Mouse (Mus musculus) midbrain, postnatal 0 days (tissue): ENCODE results near the gene Kcnj6. TPM values are rescaled to one million over a fixed set of nuclear protein-coding genes. Genes with fewer than 3 reads are reported as not detected.

ENCODE experiments used
- ATAC-seq: fragments of 200-750 bp; cut with Nextera tagmentation; 2 replicates; pipeline ENCODE4 v1.8.0; 2017; ENCODE audit warnings: moderate number of reproducible peaks, mild to moderate bottlenecking, moderate TSS enrichment, moderate library complexity; ENCODE audit not compliant: low FRiP score
- DNase-seq: peaks from one replicate; pipeline ENCODE4 v3.0.0-alpha.2; 2015; ENCODE audit warnings: low spot score
- H3K27ac ChIP-seq: fragments of 300-500 bp; sonication (generic); 2 replicates; pipeline ENCODE4 v1.5.1; 2014; ENCODE audit warnings: low read depth, mild to moderate bottlenecking, low read length, mixed read lengths
- H3K27me3 ChIP-seq: fragments of 300-500 bp; sonication (generic); 2 replicates; pipeline ENCODE4 v1.6.1; 2014; ENCODE audit warnings: low read length, control low read depth, mixed read lengths; ENCODE audit not compliant: insufficient read depth
- H3K36me3 ChIP-seq: fragments of 300-500 bp; sonication (generic); 2 replicates; pipeline ENCODE4 v1.6.1; 2014; ENCODE audit warnings: low read length, control low read depth, mixed read lengths; ENCODE audit not compliant: insufficient read depth
- H3K4me1 ChIP-seq: fragments of 300-500 bp; sonication (generic); 2 replicates; pipeline ENCODE4 v1.6.1; 2014; ENCODE audit warnings: mild to moderate bottlenecking, control low read depth, antibody characterized with exemption, low read length, mixed read lengths; ENCODE audit not compliant: insufficient read depth
- H3K4me2 ChIP-seq: fragments of 300-500 bp; sonication (generic); 2 replicates; pipeline ENCODE4 v1.6.1; 2014; ENCODE audit warnings: low read depth, mild to moderate bottlenecking, low read length, mixed read lengths; ENCODE audit not compliant: poor library complexity, severe bottlenecking
- H3K4me3 ChIP-seq: fragments of 300-500 bp; sonication (generic); 2 replicates; pipeline ENCODE4 v1.5.1; 2014; ENCODE audit warnings: low read depth, mild to moderate bottlenecking, low read length, moderate library complexity
- H3K9ac ChIP-seq: fragments of 300-500 bp; sonication (generic); replicated peaks from 2 replicates; pipeline ENCODE4 v1.6.1; 2014; ENCODE audit warnings: mild to moderate bottlenecking, low read length, moderate library complexity, mixed read lengths; ENCODE audit not compliant: poor library complexity, severe bottlenecking
- H3K9me3 ChIP-seq: fragments of 300-500 bp; sonication (generic); 2 replicates; pipeline ENCODE4 v1.6.1; 2016; ENCODE audit warnings: low read length, control low read depth
- CTCF ChIP-seq: IDR thresholded peaks from 2 replicates; pipeline ENCODE4 v1.5.1; 2016; ENCODE audit warnings: antibody characterized with exemption, mild to moderate bottlenecking
- WGBS: fragments of 180-500 bp; shearing (Covaris S2); extraction: QIAGEN DNeasy Blood & Tissue Kit; methylation state at CpG from one replicate; pipeline ENCODE4 v1.1.7; 2014; 5-methylcytosine and 5-hydroxymethylcytosine counted together
- polyA plus RNA-seq: library from polyadenylated mRNA; unstranded; fragments of >200 nt; fragmentation: Nextera tagmentation; extraction: Ambion mirVana; gene quantifications from 2 replicates; pipeline ENCODE4 v1.2.1, GENCODE M21; 2015
- total RNA-seq: library from RNA; depleted of rRNA; stranded (reverse); fragments of >200 nt; gene quantifications from 2 replicates; pipeline ENCODE4 v1.2.3, GENCODE M21; 2014

Kcnj6 gene
- total and polyA plus RNA-seq, 2 experiments from 2014 or later = 3.2 to 12.9 TPM

DNA sequence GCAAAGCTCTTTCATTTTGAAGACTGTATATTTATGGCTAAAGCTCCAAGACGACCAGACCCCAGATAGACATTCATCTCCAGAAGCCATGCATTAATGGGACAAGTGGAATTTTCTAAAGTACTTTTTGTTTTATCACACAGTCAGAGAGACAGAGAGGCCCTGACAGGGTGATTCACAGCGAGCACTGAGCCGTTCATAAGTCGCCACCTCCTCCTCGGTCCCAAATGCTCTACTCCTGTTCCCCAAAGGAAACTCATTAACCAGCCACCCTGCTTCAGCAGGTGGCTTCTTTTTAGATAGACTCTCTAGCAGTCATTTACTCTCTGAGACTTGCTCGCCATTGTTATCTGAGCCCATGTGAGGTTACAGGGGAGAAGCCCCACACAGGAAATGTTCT, 72.1 kb downstream of the Kcnj6 start:
- H3K4me2 ChIP-seq = no peak overlapping the region
- TF ChIP-seq CTCF = no peak
- H3K27ac ChIP-seq = no peak overlapping the region
- WGBS = 30% methylated on average over 6 of the region's 6 CpGs
- DNase-seq = no peak
- H3K9ac ChIP-seq = no peak overlapping the region
- H3K9me3 ChIP-seq = no peaks in the 10 kb centered on the region
- no peak overlapping the region for H3K4me3 ChIP-seq
- H3K36me3 ChIP-seq = no peaks in the 10 kb centered on the region
- no peaks in the 10 kb centered on the region for H3K4me1 ChIP-seq
- H3K27me3 ChIP-seq = no peaks in the 10 kb centered on the region
- no peak for ATAC-seq

DNA sequence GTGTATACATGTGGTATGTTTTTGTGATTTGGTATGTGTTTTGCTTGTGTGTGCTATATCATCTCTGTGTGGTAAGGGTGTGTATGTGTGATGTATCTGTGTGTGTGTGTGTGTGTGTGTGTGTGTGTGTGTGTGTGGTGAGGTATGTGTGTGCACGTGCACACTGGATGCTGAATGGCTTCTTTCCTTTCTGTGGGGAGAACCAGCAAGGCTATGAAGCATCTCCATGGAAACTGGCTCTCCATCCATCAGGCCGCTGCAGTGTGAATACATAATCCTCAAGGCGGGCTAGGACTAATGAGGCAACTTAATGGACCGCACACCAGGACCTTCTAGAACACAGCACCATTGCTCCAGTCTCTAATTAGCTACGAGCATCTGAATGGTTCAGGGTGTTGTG, 78.3 kb downstream of the Kcnj6 start:
- Histone ChIP-seq H3K9me3 (no peaks in the 10 kb centered on the region), H3K27ac (no peak overlapping the region), H3K36me3 (no peaks in the 10 kb centered on the region), H3K27me3 (no peaks in the 10 kb centered on the region), H3K4me2 (no peak overlapping the region), H3K4me1 (0 out of 2 replicates have a peak, but pooled peaks cover 3% of the 10 kb centered on the region), H3K4me3 (no peak overlapping the region), H3K9ac (no peak overlapping the region)
- DNase-seq = peak; percentile 73
- ATAC-seq = peak; percentile 62; the same call in 1 of the 2 replicates
- no peak for TF ChIP-seq CTCF
- WGBS = 32% methylated on average over 5 of the region's 5 CpGs

DNA sequence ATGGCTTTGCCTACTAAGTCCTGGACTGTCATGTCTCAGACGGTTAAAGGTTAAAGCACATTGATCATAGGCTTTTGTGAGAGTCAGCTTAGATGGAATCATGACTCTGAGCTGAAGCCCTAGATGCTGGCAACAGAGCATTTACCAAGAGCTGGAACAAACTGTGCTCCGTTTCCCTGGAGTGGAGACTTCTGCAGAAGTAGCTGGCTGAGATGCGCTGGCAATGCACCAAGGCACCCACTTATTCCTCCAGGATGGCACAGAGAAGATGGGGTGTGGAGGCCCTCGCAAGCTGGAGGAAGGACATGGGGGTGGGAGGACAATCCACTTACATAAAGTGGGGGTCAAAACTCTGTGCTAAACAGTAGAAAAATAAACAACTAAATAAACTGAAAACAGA, 91.5 kb downstream of the Kcnj6 start:
- H3K27ac ChIP-seq = no peak overlapping the region
- no peak overlapping the region for H3K9ac ChIP-seq
- H3K9me3 ChIP-seq = no peaks in the 10 kb centered on the region
- no peak overlapping the region for H3K4me3 ChIP-seq
- H3K4me2 ChIP-seq = no peak overlapping the region
- TF ChIP-seq CTCF = no peak
- DNase-seq (no peak), ATAC-seq (no peak)
- no peaks in the 10 kb centered on the region for H3K4me1 ChIP-seq
- WGBS = 90% methylated on average over 4 of the region's 4 CpGs
- H3K36me3 ChIP-seq = no peaks in the 10 kb centered on the region
- no peaks in the 10 kb centered on the region for H3K27me3 ChIP-seq

DNA sequence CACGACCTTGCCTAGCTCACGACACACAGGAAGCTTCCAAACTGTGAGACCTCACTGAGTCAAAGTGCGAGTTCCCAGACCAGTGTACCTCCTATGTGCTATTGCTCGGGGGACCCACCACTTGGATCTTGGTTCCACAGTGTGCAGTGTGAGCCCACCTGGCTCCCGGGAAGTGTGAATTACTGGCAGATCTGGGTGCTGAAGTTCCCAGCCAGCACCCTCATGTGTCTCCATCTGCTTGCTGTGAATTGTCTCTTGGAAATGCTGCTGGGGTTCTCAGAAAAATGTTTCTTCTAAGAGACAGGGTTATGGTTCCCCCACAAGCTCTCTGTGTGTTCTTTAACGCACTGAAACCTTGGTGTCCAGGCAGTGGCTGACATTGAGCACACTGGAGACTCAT, 98.7 kb downstream of the Kcnj6 start:
- no peak overlapping the region for H3K4me2 ChIP-seq
- H3K27me3 ChIP-seq = no peaks in the 10 kb centered on the region
- H3K36me3 ChIP-seq = no peaks in the 10 kb centered on the region
- no peak overlapping the region for H3K4me3 ChIP-seq
- H3K9me3 ChIP-seq = no peaks in the 10 kb centered on the region
- H3K9ac ChIP-seq = no peak overlapping the region
- no peak for TF ChIP-seq CTCF
- ATAC-seq (no peak), DNase-seq (no peak)
- H3K4me1 ChIP-seq = no peaks in the 10 kb centered on the region
- H3K27ac ChIP-seq = no peak overlapping the region
- WGBS = 94% methylated on average over 6 of the region's 6 CpGs

DNA sequence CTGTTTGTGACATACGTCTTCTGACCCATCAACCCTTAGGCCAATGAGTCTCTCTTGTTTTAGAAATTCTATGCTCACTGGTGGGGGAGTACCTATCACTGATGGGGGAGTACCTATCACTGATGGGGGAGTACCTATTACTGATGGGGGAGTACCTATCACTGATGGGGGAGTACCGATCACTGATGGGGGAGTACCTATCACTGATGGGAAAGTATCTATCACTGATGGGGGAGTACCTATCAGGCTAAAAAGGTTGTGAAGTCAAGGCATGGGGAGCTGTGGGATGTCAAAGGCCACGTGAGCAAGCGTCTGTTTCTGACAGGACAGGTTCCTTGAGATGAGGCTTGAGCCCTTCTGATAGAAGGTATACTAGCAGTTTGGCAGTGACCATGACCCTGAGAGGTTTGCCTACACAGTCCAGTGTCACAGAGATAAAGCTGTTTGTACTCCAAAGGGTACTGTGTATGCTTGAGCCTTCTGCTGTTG, 105.3 kb downstream of the Kcnj6 start:
- DNase-seq (no peak), ATAC-seq (no peak)
- H3K4me3 ChIP-seq = no peak overlapping the region
- no peak overlapping the region for H3K4me2 ChIP-seq
- no peaks in the 10 kb centered on the region for H3K9me3 ChIP-seq
- 93% methylated on average over 4 of the region's 4 CpGs for WGBS
- H3K9ac ChIP-seq = no peak overlapping the region
- H3K36me3 ChIP-seq = no peaks in the 10 kb centered on the region
- H3K4me1 ChIP-seq = no peaks in the 10 kb centered on the region
- H3K27ac ChIP-seq = no peak overlapping the region
- TF ChIP-seq CTCF = no peak
- H3K27me3 ChIP-seq = no peaks in the 10 kb centered on the region

DNA sequence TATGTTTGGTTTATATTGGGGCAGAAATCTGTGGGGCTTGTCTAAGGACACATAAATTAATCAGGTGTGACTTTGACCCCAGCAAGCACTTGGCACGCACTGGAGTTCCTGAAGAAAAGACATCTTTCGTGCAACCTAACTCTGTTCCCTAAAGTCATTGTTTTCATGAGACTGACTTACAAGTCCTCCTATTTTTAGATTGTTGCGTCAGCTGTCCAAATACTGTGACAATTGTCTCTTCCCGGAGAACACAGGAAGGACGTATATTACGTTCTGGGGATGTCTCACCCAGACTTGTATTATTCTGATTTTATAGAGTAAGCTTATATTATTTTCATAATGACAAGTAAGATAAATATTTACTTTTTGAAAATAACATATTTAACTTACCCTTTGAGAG, 106.9 kb downstream of the Kcnj6 start:
- H3K27ac ChIP-seq = no peak overlapping the region
- no peak for ATAC-seq

More for the DNA sequence above, 106.9 kb downstream of the Kcnj6 start:
- Histone ChIP-seq H3K36me3 (no peaks in the 10 kb centered on the region), H3K9me3 (no peaks in the 10 kb centered on the region), H3K4me1 (no peaks in the 10 kb centered on the region), H3K4me3 (no peak overlapping the region), H3K9ac (no peak overlapping the region), H3K27me3 (no peaks in the 10 kb centered on the region), H3K4me2 (no peak overlapping the region)
- no peak for DNase-seq
- whole genome bisulfite sequencing = 84% methylated on average over 6 of the region's 6 CpGs
- no peak for TF ChIP-seq CTCF
